Mouse (Mus musculus) layer of hippocampus, adult 11-12 months (tissue): ENCODE results near the gene Vmn1r3.
"Not testable (repeated sequence)": the region's sequence is repeated elsewhere in the genome, so short reads cannot be mapped to it uniquely, and the experiment has no call there.

Source experiments
- DNase-seq: peaks from one replicate; pipeline ENCODE4 v3.0.0; 2022; ENCODE audit warnings: low spot score

Gene Vmn1r3

DNA sequence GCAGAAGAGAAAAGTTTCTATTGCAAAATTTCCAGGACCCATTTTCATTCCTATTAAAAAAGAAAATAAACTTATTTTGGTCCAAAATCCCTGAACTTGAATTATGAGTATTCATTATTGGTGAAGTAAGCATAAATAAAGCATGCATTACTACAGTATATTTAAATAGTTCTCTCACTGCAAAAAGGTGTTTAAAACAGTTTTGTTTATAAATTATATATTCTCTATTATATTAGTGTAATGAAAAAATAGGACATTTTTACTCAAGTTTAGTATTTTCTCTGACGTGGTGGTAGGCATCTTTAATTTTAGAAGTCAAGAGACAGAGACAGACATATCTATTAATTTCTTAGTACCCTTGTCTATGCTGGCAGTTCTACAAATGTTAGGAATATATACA is at the start of gene Vmn1r3:
TSS of gene Vmn1r3 (minus strand) at position 101 of the 400 bp plus-strand sequence.
- DNase-seq, result not testable (repeated sequence)

DNA sequence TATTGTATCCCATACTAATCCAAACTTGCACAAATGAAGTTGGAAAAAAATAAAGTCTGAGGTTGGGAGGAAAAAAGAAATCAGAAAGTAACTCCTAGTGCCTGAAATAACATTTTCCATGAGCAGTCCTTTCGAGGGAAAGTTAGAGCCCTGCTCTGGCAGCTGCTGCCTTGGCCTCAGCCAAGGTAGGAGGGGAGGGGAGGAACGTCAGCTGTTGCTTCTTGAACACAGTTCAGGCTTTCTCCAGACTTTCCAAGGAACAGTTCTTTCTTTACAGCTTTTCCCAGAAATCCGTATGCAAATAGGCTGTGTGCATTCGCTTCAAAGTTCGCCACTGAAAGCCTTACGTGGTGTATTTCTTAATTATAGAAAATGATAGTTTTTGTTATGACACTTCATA is 46.9 kb upstream of the Vmn1r3 start:
- DNase-seq, result no peak

DNA sequence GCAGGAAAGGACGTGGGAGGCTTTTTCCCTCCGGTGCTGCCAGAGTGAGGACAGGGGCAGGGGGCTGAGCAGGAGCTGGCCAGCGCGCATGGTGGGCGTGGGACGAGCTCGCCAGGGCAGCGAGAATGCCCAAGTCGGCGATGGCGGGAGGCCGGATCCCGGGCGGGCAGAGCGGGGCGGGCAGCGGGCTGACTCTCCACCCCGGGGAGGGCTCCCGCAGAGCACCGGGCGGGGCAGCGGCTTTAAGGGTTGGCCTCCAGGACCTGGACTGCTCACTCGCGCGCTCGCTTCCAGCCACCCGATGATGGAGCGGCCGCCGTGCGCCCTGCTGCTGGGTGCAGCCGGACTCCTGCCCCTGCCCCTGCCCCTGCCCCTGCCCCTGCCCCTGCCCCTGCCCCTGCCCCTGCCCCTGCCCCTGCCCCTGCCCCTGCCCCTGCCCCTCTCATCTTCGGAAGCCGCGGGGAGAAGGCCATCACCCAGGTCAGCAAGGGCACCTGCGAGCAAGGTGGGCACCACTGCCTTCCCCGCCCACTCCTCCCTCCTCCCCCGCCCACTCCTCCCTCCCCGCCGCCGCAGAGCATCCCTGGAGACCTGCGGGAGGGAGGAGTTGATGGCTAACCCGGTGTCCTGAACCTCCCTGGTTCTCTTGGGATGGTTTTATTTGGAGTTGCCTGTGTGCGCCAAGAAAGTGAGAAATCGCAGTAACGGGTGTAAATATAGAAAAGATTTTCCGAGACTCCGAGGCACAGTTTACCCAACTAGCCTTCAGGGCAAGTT is 45.9 kb upstream of the Vmn1r3 start:
- no peak for DNase-seq

DNA sequence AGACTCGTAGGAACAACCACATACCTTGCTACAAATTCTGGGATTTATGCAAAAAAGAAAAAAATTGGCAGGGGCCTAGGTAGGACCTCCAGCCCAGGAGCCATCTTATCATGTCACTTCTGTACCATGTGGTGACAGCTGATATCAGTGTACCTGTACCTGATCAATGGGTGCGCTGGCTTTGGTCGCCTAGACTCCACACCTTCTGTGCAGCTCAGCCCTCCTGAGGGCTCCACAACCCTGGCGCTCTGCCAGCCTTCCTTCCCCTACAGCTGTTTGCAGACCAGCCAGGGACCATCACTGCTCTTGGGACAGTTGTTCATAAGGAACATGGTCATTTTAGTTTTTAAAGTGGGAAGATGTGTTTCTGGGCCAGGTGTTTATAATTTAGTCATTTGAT is 44.4 kb upstream of the Vmn1r3 start:
- DNase-seq, result no peak

DNA sequence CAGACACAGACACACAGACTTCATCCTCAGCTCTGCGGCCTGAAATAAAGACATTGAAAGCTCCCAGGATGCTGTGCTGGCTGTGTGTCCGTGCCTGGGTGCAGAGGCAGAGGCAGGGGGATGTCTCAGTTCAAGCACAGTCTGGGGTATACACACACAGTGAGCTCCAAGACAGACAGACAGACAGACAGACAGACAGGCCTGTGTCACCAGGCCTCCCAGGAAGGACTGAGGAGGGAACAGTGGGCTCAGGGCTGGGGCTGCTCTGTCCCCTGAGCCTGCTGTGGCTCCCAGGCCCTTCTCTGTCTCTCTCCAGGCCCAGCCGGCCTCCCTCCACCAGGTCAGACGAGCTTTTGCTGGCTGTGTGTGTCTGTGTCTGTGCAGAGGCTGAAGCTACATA is 43.3 kb upstream of the Vmn1r3 start:
- DNase-seq, result no peak

DNA sequence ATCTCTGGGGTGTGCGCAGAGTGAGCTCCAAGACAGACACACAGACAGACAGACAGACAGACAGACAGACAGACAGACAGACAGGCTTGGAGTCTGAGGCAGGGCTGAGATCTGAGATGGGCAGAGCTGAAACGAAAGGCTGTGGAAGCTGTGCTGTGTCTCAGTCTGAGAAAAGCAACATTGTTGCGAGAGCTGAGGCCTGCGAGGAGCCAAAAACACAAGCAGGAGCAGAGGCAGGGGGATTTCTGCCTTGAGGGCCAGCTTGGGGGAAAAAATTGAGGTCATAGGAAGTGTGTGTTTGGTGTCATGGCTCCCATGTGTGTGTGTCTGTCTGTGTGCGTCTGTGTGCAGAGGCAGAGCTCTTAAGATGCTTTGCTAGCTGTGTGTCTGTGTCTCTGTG is 42.6 kb upstream of the Vmn1r3 start:
- DNase-seq, result no peak

DNA sequence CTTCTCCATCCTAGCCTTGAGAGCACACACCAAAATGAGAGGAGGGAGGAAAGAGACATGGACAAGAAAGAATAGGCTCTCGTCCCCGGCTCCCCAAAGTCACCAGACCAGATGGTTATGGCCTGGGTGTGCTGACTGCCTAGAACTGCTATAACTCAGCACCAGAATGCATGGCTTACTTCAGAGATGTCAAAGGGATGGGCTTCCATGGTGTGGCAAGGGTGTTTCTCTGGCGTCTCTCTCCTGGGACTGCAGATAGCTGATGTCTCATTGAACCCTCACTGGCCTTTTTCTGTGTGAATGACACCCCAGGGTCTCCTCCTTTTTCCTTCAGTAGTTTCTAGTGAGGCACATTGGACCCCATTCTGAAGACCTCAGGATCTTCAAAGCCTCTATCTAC is 41.3 kb upstream of the Vmn1r3 start:
- DNase-seq, result no peak

DNA sequence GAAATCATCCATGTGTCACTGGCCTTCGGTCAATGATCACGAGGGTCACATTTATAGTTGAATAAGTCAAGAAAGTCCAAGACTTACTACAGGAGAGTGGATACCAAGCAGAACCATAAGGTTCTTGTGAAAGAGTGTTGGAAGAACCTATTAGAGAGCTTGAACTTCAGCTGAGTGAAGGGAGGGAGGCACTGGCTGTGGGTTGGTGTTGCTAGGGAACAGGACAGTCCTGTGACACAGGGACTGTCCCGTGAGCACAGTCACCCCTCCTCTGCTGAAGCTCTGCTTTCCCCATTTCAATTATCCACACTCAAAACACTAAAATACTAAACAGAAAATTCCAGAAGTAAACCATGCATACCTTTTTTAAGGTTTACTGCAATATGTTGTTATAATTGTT is 40.3 kb upstream of the Vmn1r3 start:
- DNase-seq, result not testable (repeated sequence)

DNA sequence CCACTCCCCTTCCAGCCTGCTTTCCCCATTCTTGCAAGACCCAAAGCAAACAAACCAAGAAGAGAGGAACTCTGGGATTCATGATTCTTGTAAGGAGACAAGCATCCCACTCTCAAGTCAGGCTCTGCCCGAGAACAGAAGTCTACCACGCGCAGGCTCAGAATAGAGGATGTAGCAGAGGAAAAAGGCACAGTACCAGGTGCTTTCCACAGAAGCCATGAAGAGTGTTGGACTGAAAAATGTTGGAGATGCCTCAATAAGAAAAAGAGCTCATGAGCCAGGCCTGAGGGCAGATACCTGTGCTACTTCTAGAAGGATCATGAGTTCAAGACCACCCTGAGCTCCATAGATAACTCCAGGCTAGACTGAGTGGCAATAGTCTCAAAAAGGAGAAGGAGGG is 39.7 kb upstream of the Vmn1r3 start:
- not testable (repeated sequence) for DNase-seq

DNA sequence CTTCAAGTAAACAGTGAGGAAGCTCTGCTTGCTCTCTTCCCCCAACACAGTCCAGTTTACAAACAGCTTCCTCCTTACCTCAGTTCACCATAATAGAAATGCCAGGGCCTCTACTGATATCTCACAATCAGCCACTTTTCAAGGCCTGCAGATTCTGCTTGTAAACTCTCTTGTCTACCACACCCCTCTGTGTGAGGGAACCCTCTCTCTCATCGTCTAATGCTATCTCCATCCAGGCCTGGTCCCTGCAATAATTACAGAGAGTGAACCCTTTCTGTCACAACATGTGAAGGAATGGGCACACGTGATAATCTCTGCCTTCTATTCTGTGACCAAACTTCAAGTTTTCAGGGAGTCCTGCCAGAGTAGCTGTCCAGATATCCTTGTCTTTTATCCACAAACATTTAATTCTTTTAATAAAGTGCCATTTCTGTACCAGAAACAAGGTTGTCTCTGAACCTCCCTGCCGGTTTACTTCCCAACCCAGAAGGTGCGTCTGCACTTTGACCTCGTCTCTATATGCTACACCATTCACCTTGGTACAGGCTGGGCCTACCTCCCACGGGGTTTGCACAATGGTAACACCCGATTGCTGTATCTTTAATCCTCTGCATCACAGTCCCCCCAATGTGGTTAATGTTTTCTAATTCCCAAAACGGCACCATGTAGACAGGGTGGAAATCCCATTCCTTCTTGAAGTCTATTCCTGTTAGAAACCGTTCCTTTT is 38.5 kb upstream of the Vmn1r3 start:
- DNase-seq, result not testable (repeated sequence)

DNA sequence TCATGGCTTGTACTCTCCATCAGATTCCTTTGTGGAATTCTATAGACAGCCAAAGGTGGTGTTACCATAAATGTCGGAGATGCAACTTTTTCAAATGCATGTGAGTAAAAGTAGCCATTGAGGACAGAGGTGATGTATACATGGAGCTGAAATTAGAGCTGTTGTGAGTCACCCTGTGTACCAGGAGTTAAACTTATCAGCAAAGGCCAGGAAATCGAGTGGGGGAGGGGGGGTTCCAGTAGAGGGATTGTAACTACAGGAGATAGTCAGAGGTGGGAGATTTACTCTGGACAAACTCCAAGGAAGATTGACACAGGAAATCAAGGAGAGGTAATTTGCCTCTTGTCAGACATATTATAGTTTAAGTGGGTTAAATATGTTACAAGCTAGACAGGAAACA is 31.2 kb upstream of the Vmn1r3 start:
- DNase-seq, result not testable (repeated sequence)

DNA sequence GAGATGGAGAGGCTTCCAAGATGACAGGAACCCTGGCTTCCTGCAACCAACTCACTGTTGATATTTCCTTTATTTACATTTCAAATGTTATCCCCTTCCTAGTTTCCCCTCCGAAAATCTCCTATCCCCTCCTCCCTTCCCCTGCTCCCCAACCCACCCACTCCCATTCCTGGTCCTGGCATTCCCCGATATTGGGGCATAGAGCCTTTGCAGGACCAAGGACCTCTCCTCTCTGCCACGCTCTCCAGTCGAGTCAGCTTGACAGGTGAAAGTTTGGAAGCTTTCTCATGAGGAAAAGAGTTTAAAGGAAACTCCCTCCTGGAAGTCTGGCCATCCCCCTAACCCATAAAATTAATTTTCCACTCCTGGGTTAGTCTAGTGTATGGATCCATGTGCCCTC is 28.2 kb upstream of the Vmn1r3 start:
- DNase-seq, result not testable (repeated sequence)

DNA sequence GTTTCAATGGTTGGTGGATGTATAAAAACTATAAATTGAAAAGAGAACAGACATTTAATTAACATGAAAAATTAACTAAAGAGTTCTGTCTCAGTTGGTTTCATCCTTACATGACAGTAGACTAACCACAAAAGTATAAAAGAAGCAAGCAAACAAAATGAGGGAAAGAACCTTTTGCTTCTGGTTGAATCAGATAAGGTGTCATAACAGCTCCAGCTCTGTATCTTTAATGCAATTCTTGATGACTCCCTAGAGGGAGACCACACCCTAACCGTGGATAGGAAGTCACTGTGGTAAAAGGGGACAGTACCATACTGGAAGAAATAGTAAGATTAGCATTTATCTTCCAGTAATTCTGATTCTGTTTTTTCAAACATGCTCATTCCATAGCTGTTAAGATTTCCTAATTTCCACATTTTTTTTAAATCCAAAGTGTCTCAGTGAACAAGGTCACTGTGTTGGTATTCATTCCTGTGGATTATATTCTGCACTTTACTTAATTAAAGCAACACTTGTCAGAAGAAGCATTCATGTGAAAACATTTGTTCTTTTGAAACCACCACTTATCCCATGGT is 24.6 kb upstream of the Vmn1r3 start:
- not testable (repeated sequence) for DNase-seq

DNA sequence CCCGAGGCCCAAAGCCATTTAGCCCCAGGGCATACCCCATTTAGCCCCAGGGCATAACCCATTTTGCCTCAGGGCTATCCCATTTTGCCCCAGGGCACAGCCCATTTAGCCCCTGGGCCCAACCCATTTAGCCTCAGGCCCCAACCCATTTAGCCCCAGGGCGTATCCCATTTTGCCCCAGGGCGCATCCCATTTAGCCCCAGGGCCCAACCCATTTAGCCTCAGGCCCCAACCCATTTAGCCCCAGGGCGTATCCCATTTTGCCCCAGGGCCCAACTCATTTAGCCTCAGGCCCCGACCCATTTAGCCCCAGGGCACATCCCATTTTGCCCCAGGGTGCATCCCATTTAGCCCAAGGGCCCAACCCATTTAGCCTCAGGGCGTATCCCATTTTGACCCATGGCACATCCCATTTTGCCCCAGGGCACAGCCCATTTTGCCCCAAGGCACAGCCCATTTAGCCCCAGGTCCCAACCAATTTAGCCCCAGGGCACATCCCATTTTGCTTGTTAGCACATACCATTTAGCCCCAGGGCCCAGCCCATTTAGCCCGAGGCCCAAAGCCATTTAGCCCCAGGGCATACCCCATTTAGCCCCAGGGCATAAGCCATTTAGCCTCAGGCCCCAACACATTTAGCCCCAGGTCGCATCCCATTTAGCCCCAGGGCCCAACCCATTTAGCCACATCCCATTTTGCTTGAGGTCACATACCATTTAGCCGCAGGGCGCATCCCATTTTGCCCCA is 8.2 kb downstream of the Vmn1r3 start:
- DNase-seq, result not testable (repeated sequence)

DNA sequence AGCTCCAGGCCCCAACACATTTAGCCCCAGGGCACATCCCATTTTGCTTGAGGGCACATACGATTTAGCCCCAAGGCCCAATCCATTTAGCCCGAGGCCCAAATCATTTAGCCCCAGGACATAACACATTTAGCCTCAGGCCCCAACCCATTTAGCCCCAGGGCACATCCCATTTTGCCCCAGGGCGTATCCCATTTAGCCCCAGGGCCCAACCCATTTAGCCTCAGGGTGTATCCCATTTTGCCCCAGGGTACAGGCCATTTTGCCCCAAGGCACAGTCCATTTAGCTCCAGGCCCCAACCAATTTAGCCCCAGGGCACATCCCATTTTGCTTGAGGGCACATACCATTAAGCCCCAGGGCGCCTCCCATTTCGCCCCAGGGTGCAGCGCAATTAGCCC is 9.0 kb downstream of the Vmn1r3 start:
- DNase-seq, result not testable (repeated sequence)

DNA sequence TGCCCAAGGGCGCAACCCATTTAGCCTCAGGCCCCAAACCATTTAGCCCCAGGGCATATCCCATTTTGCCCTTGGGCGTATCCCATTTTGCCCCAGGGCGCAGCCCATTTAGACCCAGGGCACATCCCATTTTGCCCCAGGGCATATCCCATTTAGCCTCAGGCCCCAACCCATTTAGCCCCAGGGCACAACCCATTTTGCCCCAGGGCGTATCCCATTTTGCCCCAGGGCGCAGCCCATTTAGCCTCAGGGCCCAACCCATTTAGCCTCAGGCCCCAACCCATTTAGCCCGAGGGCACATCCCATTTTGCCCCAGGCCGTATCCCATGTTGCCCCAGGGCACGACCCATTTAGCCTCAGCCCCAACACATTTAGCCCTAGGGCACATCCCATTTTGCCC is 9.4 kb downstream of the Vmn1r3 start:
- DNase-seq, result not testable (repeated sequence)

DNA sequence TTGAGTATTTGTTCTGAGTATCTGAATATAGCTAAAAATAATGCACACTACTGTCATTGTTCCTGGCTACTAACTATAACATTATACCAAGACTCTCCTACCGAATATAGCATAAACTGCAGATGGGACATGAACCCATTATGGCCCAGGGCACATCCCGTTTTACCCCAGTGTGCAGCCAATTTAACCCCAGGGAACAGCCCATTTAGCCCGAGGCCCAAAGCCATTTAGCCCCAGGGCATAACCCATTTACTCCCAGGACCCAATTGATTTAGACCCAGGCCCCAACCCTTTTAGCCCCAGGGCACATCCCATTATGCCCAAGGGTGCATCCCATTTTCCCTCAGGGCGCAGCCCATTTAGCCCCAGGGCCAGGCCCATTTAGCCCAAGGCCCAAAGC is 10.6 kb downstream of the Vmn1r3 start:
- not testable (repeated sequence) for DNase-seq

DNA sequence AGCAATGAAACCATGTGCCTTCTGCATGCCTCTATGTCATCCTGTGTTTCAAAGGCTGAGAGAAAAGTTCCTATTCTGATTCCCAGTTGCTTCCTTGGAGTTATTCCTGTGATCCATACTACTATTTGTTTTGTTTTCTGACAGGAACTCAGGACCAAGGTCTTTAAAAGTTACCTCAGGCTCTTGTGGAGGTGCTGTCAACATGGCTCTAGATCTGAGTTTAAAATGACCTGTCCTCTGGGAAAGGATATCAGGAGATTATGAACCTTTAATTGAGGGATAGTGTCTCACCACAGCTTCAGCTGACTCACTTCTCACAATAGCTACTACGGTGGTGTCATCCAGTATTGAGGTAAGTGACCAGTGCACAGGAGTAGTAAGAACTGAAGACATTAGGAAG is 18.1 kb downstream of the Vmn1r3 start, which contains the start of gene Vmn1r2:
TSS of gene Vmn1r2 (plus strand) at position 301 of the 400 bp plus-strand sequence.
- not testable (repeated sequence) for DNase-seq

DNA sequence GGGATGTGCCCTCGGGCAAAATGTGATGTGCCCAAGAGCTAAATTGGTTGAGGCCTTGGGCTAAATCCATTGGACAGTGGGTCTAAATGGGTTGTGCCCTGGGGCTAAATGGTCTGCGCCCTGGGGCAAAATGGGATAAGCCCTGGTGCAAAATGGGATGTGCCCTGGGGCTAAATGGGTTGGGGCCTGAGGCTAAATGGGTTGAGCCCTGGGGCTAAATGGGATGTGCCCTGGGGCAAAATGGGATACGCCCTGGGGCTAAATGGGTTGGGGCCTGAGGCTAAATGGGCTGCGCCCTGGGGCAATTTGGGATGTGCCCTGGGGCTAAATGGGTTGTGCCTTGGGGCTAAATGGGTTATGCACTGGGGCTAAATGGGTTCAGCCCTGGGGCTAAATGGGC is 20.1 kb downstream of the Vmn1r3 start:
- DNase-seq, result no peak

DNA sequence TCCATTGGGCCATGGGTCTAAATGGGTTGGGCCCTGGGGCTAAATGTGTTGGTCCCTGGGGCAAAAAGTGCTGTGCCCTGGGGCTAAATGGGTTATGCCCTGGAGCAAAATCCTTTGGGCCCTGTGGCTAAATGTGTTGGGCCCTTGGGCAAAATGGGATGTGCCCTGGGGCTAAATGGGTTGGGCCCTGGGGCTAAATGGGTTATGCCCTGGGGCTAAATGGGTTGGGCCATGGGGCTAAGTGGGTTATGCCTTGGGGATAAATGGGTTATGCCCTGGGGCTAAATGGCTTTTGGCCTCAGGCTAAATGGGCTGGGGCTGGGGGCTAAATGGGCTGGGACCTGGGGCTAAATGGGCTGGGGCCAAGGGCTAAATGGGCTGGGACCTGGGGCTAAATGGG is 20.7 kb downstream of the Vmn1r3 start:
- DNase-seq, result not testable (repeated sequence)

DNA sequence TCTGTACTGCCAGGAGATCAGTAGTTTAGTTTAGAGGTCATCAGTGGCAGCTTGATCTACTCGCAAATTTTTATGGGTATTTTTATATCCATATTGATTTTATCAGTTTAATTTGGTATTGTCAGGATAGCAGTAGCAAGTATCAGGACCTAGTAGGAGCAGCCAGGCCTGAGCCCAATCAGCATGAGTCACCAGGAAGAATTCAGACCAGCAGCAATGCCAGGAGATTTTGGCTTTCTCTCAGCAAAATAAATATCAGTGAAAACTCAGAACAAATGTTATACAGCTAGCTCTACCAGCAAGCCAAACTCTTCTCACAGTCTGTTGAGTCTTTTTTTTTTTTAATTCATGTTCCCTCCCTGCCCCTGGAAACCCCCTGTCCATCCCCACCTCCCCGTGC is 31.8 kb downstream of the Vmn1r3 start:
- not testable (repeated sequence) for DNase-seq

DNA sequence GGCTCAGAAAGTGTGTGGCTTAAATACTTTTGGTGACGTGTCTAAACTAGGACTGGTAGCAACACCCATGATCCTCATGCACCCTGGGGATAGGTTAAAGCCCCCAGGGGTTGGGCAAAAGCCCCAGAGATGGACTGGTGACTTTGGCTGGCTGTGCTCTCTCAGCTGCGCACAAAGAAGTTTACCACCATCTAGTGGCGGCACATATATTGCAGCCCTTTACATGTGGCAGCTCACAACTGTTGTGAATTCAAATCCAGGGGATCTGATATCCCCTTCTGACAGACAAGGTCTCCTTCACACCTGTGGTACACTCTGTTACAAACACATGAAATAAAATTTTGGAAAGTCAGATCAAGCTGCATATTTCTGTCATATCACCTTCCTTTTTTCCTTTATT is 37.2 kb downstream of the Vmn1r3 start:
- DNase-seq, result not testable (repeated sequence)
